Mouse (Mus musculus) MEL (cell line): Measurements from ENCODE around the gene Ccdc120. TPM values are rescaled to one million over a fixed set of nuclear protein-coding genes. Genes with fewer than 3 reads are reported as not detected.

Source experiments
- DNase-seq: peaks from one replicate; pipeline ENCODE4 v3.0.0; 2011; ENCODE audit warnings: low read depth, low spot score
- H3K27ac ChIP-seq: 2 replicates; pipeline ENCODE4 v1.5.1; 2012; ENCODE audit warnings: low read depth, mild to moderate bottlenecking, control low read depth, low read length, moderate library complexity; ENCODE audit not compliant: control insufficient read depth
- H3K27me3 ChIP-seq, 2 experiments: fragments of 150-350 bp in 1 of 2; sonication (generic) in 1 of 2; 2 replicates each; pipeline ENCODE4 v1.6.1; 2012; ENCODE audit warnings: low read length in 2 of 2, mild to moderate bottlenecking in 2 of 2, improper control_type of control experiment in 1 of 2, moderate library complexity in 1 of 2; ENCODE audit not compliant: insufficient read depth in 2 of 2, control insufficient read depth in 1 of 2
- H3K36me3 ChIP-seq, 2 experiments: 2 replicates each; pipeline ENCODE4 v1.6.1; 2012 to 2014; ENCODE audit warnings: low read length in 2 of 2, improper control_type of control experiment in 1 of 2, inconsistent platforms in 1 of 2, mild to moderate bottlenecking in 1 of 2; ENCODE audit not compliant: insufficient read depth in 2 of 2, control insufficient read depth in 1 of 2
- H3K4me1 ChIP-seq, 2 experiments: fragments of 150-350 bp in 1 of 2; sonication (generic) in 1 of 2; 2 replicates each; pipeline ENCODE4 v1.6.1; 2012; ENCODE audit warnings: low read length in 2 of 2, improper control_type of control experiment in 1 of 2, mild to moderate bottlenecking in 1 of 2; ENCODE audit not compliant: insufficient read depth in 2 of 2, control insufficient read depth in 1 of 2
- H3K4me3 ChIP-seq, 2 experiments: fragments of 150-350 bp in 1 of 2; sonication (generic) in 1 of 2; 2 replicates each; pipeline ENCODE4 v1.5.1; 2012; ENCODE audit warnings: low read depth in 2 of 2, low read length in 2 of 2, mild to moderate bottlenecking in 2 of 2, moderate library complexity in 2 of 2, control low read depth in 1 of 2, improper control_type of control experiment in 1 of 2; ENCODE audit not compliant: control insufficient read depth in 1 of 2, insufficient read depth in 1 of 2
- H3K79me2 ChIP-seq: 2 replicates; pipeline ENCODE4 v1.6.1; 2012; ENCODE audit warnings: mild to moderate bottlenecking, low read length, moderate library complexity; ENCODE audit not compliant: control insufficient read depth, poor library complexity, insufficient read depth
- H3K9ac ChIP-seq: 2 replicates; pipeline ENCODE4 v1.6.1; 2012; ENCODE audit warnings: low read depth, mild to moderate bottlenecking, control low read depth, low read length, moderate library complexity; ENCODE audit not compliant: control insufficient read depth, poor library complexity, severe bottlenecking
- H3K9me3 ChIP-seq: fragments of 150-350 bp; sonication (generic); replicated peaks from 2 replicates; pipeline ENCODE4 v1.6.1; 2012; ENCODE audit warnings: mild to moderate bottlenecking, low read length, improper control_type of control experiment, moderate library complexity; ENCODE audit not compliant: insufficient read depth
- BHLHE40 ChIP-seq: IDR thresholded peaks from 2 replicates; pipeline ENCODE4 v1.6.1; 2012; ENCODE audit warnings: low read depth, mild to moderate bottlenecking, inconsistent platforms, low read length, improper control_type of control experiment, borderline replicate concordance
- CTCF ChIP-seq, 3 experiments: IDR thresholded peaks in 2 of 3; conservative IDR thresholded peaks in 1 of 3; 2 replicates each; pipeline ENCODE4 v1.5.1; 2011 to 2012; ENCODE audit warnings: low read length in 3 of 3, low read depth in 2 of 3, mild to moderate bottlenecking in 2 of 3, improper control_type of control experiment in 1 of 3, inconsistent platforms in 1 of 3, mixed read lengths in 1 of 3, moderate library complexity in 1 of 3; ENCODE audit not compliant: control insufficient read depth in 1 of 3, insufficient read depth in 1 of 3, poor library complexity in 1 of 3, severe bottlenecking in 1 of 3
- ELF1 ChIP-seq: IDR thresholded peaks from 2 replicates; pipeline ENCODE4 v1.6.1; 2014; ENCODE audit warnings: low read depth, mild to moderate bottlenecking, inconsistent platforms, low read length, improper control_type of control experiment, moderate library complexity
- EP300 ChIP-seq, 2 experiments: IDR thresholded peaks; 2 replicates each; pipeline ENCODE4 v1.6.1; 2011; ENCODE audit warnings: improper control_type of control experiment in 2 of 2, low read length in 2 of 2, low read depth in 1 of 2, mild to moderate bottlenecking in 1 of 2
- KAT2A ChIP-seq: conservative IDR thresholded peaks from 2 replicates; pipeline ENCODE4 v1.6.1; 2012; ENCODE audit warnings: low read depth, low read length, improper control_type of control experiment, inconsistent platforms
- MAFK ChIP-seq: IDR thresholded peaks from 2 replicates; pipeline ENCODE4 v1.6.1; 2011; ENCODE audit warnings: low read depth, mild to moderate bottlenecking, low read length, improper control_type of control experiment, borderline replicate concordance
- MAX ChIP-seq: IDR thresholded peaks from 2 replicates; pipeline ENCODE4 v1.6.1; 2011; ENCODE audit warnings: low read length, improper control_type of control experiment
- MAZ ChIP-seq: IDR thresholded peaks from 2 replicates; pipeline ENCODE4 v1.6.1; 2012; ENCODE audit warnings: low read depth, mild to moderate bottlenecking, inconsistent platforms, low read length, improper control_type of control experiment
- MXI1 ChIP-seq: IDR thresholded peaks from 2 replicates; pipeline ENCODE4 v1.6.1; 2011; ENCODE audit warnings: mild to moderate bottlenecking, low read depth, low read length, improper control_type of control experiment
- MYC ChIP-seq: IDR thresholded peaks from 2 replicates; pipeline ENCODE4 v1.6.1; 2011; ENCODE audit warnings: low read depth, mild to moderate bottlenecking, low read length, improper control_type of control experiment, moderate library complexity
- NRF1 ChIP-seq: IDR thresholded peaks from 2 replicates; pipeline ENCODE4 v1.6.1; 2014; ENCODE audit warnings: low read depth, mild to moderate bottlenecking, inconsistent platforms, low read length, improper control_type of control experiment, moderate library complexity; ENCODE audit not compliant: poor library complexity, insufficient read depth, severe bottlenecking
- POLR2A ChIP-seq, 2 experiments: IDR thresholded peaks; 2 replicates each; pipeline ENCODE4 v1.6.1; 2011 to 2012; ENCODE audit warnings: low read length in 2 of 2, mild to moderate bottlenecking in 2 of 2, control low read depth in 1 of 2, improper control_type of control experiment in 1 of 2, low read depth in 1 of 2, moderate library complexity in 1 of 2; ENCODE audit not compliant: control insufficient read depth in 1 of 2, insufficient read depth in 1 of 2, poor library complexity in 1 of 2
- RAD21 ChIP-seq: IDR thresholded peaks from 2 replicates; pipeline ENCODE4 v1.6.1; 2011; ENCODE audit warnings: mild to moderate bottlenecking, low read depth, low read length, improper control_type of control experiment
- RCOR1 ChIP-seq: IDR thresholded peaks from 2 replicates; pipeline ENCODE4 v1.6.1; 2012; ENCODE audit warnings: low read depth, mild to moderate bottlenecking, inconsistent platforms, low read length, improper control_type of control experiment
- SIN3A ChIP-seq: IDR thresholded peaks from 2 replicates; pipeline ENCODE4 v1.6.1; 2012; ENCODE audit warnings: low read length, improper control_type of control experiment, inconsistent platforms
- SMC3 ChIP-seq: IDR thresholded peaks from 2 replicates; pipeline ENCODE4 v1.6.1; 2011; ENCODE audit warnings: low read depth, low read length, improper control_type of control experiment
- TAL1 ChIP-seq: IDR thresholded peaks from 2 replicates; pipeline ENCODE4 v1.6.1; 2012; ENCODE audit warnings: mild to moderate bottlenecking, inconsistent platforms, low read length, moderate library complexity, mixed read lengths
- TBP ChIP-seq: IDR thresholded peaks from 2 replicates; pipeline ENCODE4 v1.8.0; 2011; ENCODE audit warnings: low read depth, low read length, improper control_type of control experiment
- TCF12 ChIP-seq: IDR thresholded peaks from 2 replicates; pipeline ENCODE4 v1.6.1; 2014; ENCODE audit warnings: low read depth, mild to moderate bottlenecking, inconsistent platforms, low read length, improper control_type of control experiment, moderate library complexity
- UBTF ChIP-seq: IDR thresholded peaks from 2 replicates; pipeline ENCODE4 v1.6.1; 2012; ENCODE audit warnings: low read depth, mild to moderate bottlenecking, inconsistent platforms, low read length, improper control_type of control experiment, moderate library complexity, borderline replicate concordance; ENCODE audit not compliant: insufficient read depth
- USF2 ChIP-seq, 2 experiments: IDR thresholded peaks; 2 replicates each; pipeline ENCODE4 v1.6.1; 2011 to 2012; ENCODE audit warnings: improper control_type of control experiment in 2 of 2, low read length in 2 of 2, borderline replicate concordance in 1 of 2, inconsistent platforms in 1 of 2, low read depth in 1 of 2, mild to moderate bottlenecking in 1 of 2; ENCODE audit not compliant: insufficient read depth in 1 of 2
- ZC3H11A ChIP-seq: IDR thresholded peaks from 2 replicates; pipeline ENCODE4 v1.6.1; 2012; ENCODE audit warnings: low read depth, mild to moderate bottlenecking, inconsistent platforms, low read length, improper control_type of control experiment
- ZMIZ1 ChIP-seq: IDR thresholded peaks from 2 replicates; pipeline ENCODE4 v1.6.1; 2012; ENCODE audit warnings: low read depth, mild to moderate bottlenecking, inconsistent platforms, low read length, improper control_type of control experiment, moderate library complexity
- ZNF384 ChIP-seq: IDR thresholded peaks from 2 replicates; pipeline ENCODE4 v1.6.1; 2012; ENCODE audit warnings: low read depth, mild to moderate bottlenecking, inconsistent platforms, low read length, improper control_type of control experiment
- polyA plus RNA-seq, 2 experiments: library from polyadenylated mRNA; stranded (reverse) in 1 of 2; unstranded in 1 of 2; fragments of >175 nt in 1 of 2; fragments of >200 nt in 1 of 2; gene quantifications; 2 replicates each; pipeline versions ENCODE4 v1.2.1 to v1.2.4; 2012; ENCODE audit warnings: low replicate concordance in 2 of 2, low read depth in 1 of 2; ENCODE audit not compliant: insufficient read length in 2 of 2, insufficient read depth in 1 of 2, missing spikeins in 1 of 2
- total RNA-seq: library from RNA; depleted of rRNA; stranded (reverse); fragments of 300-350 nt; gene quantifications from 2 replicates; pipeline ENCODE4 v1.2.3, GENCODE M21; 2012

The Ccdc120 gene
- total and polyA plus RNA-seq, 3 experiments: 3.9 to 12.2 TPM; not detected in 1

- Histone ChIP-seq H3K36me3 (peaks cover 0 to 11% of the 10 kb centered on the region in 2 experiments; a peak in 2 of 4 replicates), H3K27me3 (no peaks in the 10 kb centered on the region), H3K4me1 (peaks cover 15 to 29% of the 10 kb centered on the region in 2 experiments), H3K9ac (no peak overlapping the region), H3K9me3 (no peaks in the 10 kb centered on the region), H3K27ac (no peak overlapping the region), H3K4me3 (no peak overlapping the region), H3K79me2 (no peaks in the 10 kb centered on the region)
- TF ChIP-seq TAL1: no peak
- no peak for TF ChIP-seq TCF12
- TF ChIP-seq KAT2A: no peak
- TF ChIP-seq MYC: no peak
- no peak for TF ChIP-seq USF2 (IDR thresholded peaks at IDR 0.05; ENCODE audit: borderline replicate concordance in 1 of 2, insufficient read depth in 1 of 2, low read depth in 1 of 2, low read length in 2 of 2)
- no peak for TF ChIP-seq BHLHE40
- TF ChIP-seq MAZ: no peak
- TF ChIP-seq UBTF: no peak
- no peak for DNase-seq
Measured at GRCm38 (mm10) chrX:7744940-7745339, 5.8 kb downstream of the Ccdc120 start.

DNA sequence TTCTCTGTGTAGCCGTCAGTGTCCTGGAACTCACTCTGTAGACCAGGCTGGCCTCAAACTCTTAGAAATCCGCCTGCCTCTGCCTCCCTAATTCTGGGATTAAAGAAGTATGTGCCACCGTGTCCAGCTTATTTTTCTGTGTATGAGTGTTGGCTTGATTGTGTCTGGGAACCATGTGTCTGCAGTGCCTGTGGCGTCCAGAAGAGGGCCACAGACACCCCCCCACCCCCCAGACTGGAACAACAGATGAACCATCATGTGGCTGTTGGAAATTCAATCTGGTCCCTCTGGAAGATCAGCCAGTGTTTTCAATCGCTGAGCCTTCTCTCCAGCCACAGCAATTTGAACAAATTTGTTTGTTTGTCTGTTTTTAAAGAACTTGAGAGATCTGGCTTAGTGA, 7.2 kb downstream of the Ccdc120 start:
- Histone ChIP-seq H3K27ac (no peak overlapping the region), H3K9me3 (no peaks in the 10 kb centered on the region)
- TF ChIP-seq CTCF (IDR thresholded peaks at IDR 0.05 in 2 of 3, conservative IDR thresholded peaks at IDR 0.05 in 1 of 3; ENCODE audit: control insufficient read depth in 1 of 3, insufficient read depth in 1 of 3, low read depth in 2 of 3, low read length in 3 of 3, poor library complexity in 1 of 3, severe bottlenecking in 1 of 3) (peak; percentile 64 to 71 (median 68)), RAD21 (peak; percentile 21), KAT2A (no peak), MYC (no peak), SMC3 (peak; percentile 54), MAZ (0 out of 2 replicates have a peak, but pooled peaks have one; percentile 26)
- TF ChIP-seq, all 39 proteins: peak for 4
- Histone ChIP-seq H3K36me3 (peaks cover 0 to 7% of the 10 kb centered on the region in 2 experiments; a peak in 2 of 4 replicates), H3K27me3 (no peaks in the 10 kb centered on the region), H3K9ac (no peak overlapping the region), H3K4me3 (no peak overlapping the region), H3K79me2 (no peaks in the 10 kb centered on the region), H3K4me1 (peaks cover 15 to 25% of the 10 kb centered on the region in 2 experiments)
- peak; percentile 60 for DNase-seq

DNA sequence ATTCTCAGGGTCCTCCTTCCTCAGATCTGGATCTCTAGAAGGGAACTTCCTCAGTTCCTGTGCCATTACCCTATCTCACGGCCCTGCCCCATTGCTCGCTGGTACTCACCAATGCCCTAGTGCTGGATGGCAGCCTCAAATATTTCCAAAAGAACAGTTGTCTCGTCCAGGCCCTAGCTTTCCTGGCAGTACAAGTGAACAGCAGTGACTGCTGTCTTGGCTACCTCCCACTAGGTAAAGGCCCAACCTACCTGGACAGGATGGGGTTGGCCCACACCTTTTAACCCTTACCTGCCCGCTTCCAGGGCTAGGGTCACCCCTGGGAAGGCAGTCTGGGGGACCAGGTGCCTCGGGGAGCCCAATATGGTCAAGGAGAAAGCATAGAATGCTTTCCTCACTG, 9.6 kb downstream of the Ccdc120 start:
- Histone ChIP-seq H3K4me3 (peak overlapping the region; percentile 32 to 48), H3K4me1 (peaks cover 15 to 25% of the 10 kb centered on the region in 2 experiments), H3K9me3 (no peaks in the 10 kb centered on the region), H3K36me3 (peaks cover 0 to 7% of the 10 kb centered on the region in 2 experiments; a peak in 2 of 4 replicates), H3K9ac (peak overlapping the region; percentile 31), H3K27ac (peak overlapping the region; percentile 41), H3K27me3 (no peaks in the 10 kb centered on the region), H3K79me2 (no peaks in the 10 kb centered on the region)
- DNase-seq: peak; percentile 54
- TF ChIP-seq POLR2A (IDR thresholded peaks at IDR 0.05; ENCODE audit: control insufficient read depth in 1 of 2, insufficient read depth in 1 of 2, low read depth in 1 of 2, low read length in 2 of 2, poor library complexity in 1 of 2) (no peak; a peak in 1 of 4 replicates), RAD21 (no peak), KAT2A (no peak), UBTF (no peak), ZMIZ1 (no peak), RCOR1 (no peak), MXI1 (no peak), EP300 (IDR thresholded peaks at IDR 0.05; ENCODE audit: low read depth in 1 of 2, low read length in 2 of 2) (peak in 1 of 2 experiments; percentile 30; a peak in 2 of 4 replicates), SIN3A (0 out of 2 replicates have a peak, but pooled peaks have one; percentile 33), ZNF384 (no peak), MAX (no peak; the same call in 1 of the 2 replicates), NRF1 (no peak), MAFK (no peak), ELF1 (0 out of 2 replicates have a peak, but pooled peaks have one; percentile 27), ZC3H11A (no peak), TBP (0 out of 2 replicates have a peak, but pooled peaks have one; percentile 31), TAL1 (no peak)
